Mouse (Mus musculus) CH12.LX (cell line): ENCODE results near the gene Trim47. TPM values are rescaled to one million over a fixed set of nuclear protein-coding genes. Genes with fewer than 3 reads are reported as not detected.

Experiments used
- DNase-seq: peaks from one replicate; pipeline ENCODE4 v3.0.0-alpha.2; 2013; ENCODE audit errors: extremely low read depth
- H3K27ac ChIP-seq: 2 replicates; pipeline ENCODE4 v1.5.1; 2012; ENCODE audit warnings: low read depth, mild to moderate bottlenecking, control low read depth, moderate library complexity; ENCODE audit not compliant: insufficient read depth
- H3K27me3 ChIP-seq: replicated peaks from 2 replicates; pipeline ENCODE3; 2012; ENCODE audit warnings: inconsistent platforms
- H3K36me3 ChIP-seq, 2 experiments: replicated peaks in 1 of 2; 2 replicates each; pipeline versions ENCODE3 to v1.6.1; 2012; ENCODE audit warnings: inconsistent platforms in 1 of 2, low read length in 1 of 2, mild to moderate bottlenecking in 1 of 2, mixed read lengths in 1 of 2, moderate library complexity in 1 of 2; ENCODE audit not compliant: control insufficient read depth in 1 of 2, insufficient read depth in 1 of 2
- H3K4me1 ChIP-seq, 2 experiments: 2 replicates each; pipeline ENCODE4 v1.6.1; 2012; ENCODE audit warnings: inconsistent platforms in 1 of 2, moderate library complexity in 1 of 2; ENCODE audit not compliant: insufficient read depth in 2 of 2, control insufficient read depth in 1 of 2
- H3K4me2 ChIP-seq: 2 replicates; pipeline ENCODE4 v1.6.1; 2012; ENCODE audit warnings: low read depth, mild to moderate bottlenecking, control low read depth; ENCODE audit not compliant: poor library complexity, insufficient read depth, severe bottlenecking
- H3K4me3 ChIP-seq, 3 experiments: fragments of 150-350 bp in 1 of 3; sonication (generic) in 1 of 3; replicated peaks in 1 of 3; 2 replicates each; pipeline versions ENCODE3 to v1.5.1; 2011 to 2012; ENCODE audit warnings: low read depth in 2 of 3, low read length in 2 of 3, mild to moderate bottlenecking in 2 of 3, moderate library complexity in 2 of 3, control low read depth in 1 of 3, improper control_type of control experiment in 1 of 3, inconsistent platforms in 1 of 3, mixed read lengths in 1 of 3; ENCODE audit not compliant: poor library complexity in 1 of 3
- H3K79me2 ChIP-seq: replicated peaks from 2 replicates; pipeline ENCODE4 v1.6.1; 2012; ENCODE audit warnings: mild to moderate bottlenecking, moderate library complexity; ENCODE audit not compliant: control insufficient read depth, poor library complexity, insufficient read depth, severe bottlenecking; ENCODE audit errors: extremely low read depth
- H3K9ac ChIP-seq: 2 replicates; pipeline ENCODE4 v1.6.1; 2012; ENCODE audit warnings: low read depth, mild to moderate bottlenecking, control low read depth, moderate library complexity; ENCODE audit not compliant: insufficient read depth
- H3K9me3 ChIP-seq: replicated peaks from 2 replicates; pipeline ENCODE3; 2012; ENCODE audit warnings: low read length, inconsistent platforms, mixed read lengths
- CTCF ChIP-seq, 2 experiments: IDR thresholded peaks in 1 of 2; conservative IDR thresholded peaks in 1 of 2; 2 replicates each; pipeline ENCODE4 v1.5.1; 2011 to 2012; ENCODE audit warnings: low read depth in 2 of 2, low read length in 2 of 2, improper control_type of control experiment in 1 of 2, inconsistent platforms in 1 of 2, mild to moderate bottlenecking in 1 of 2, moderate library complexity in 1 of 2
- E2F4 ChIP-seq: IDR thresholded peaks from 2 replicates; pipeline ENCODE4 v1.6.1; 2011; ENCODE audit warnings: low read depth, low read length, improper control_type of control experiment; ENCODE audit not compliant: insufficient replicate concordance
- ELF1 ChIP-seq: IDR thresholded peaks from 2 replicates; pipeline ENCODE4 v1.6.1; 2014; ENCODE audit warnings: low read depth, mild to moderate bottlenecking, inconsistent platforms, low read length, improper control_type of control experiment
- ETS1 ChIP-seq: conservative IDR thresholded peaks from 2 replicates; pipeline ENCODE4 v1.6.1; 2012; ENCODE audit warnings: low read depth, mild to moderate bottlenecking, inconsistent platforms, low read length, improper control_type of control experiment, moderate library complexity
- HCFC1 ChIP-seq: IDR thresholded peaks from 2 replicates; pipeline ENCODE4 v1.6.1; 2012; ENCODE audit warnings: low read depth, mild to moderate bottlenecking, inconsistent platforms, low read length, improper control_type of control experiment
- MAFK ChIP-seq: IDR thresholded peaks from 2 replicates; pipeline ENCODE4 v1.6.1; 2011; ENCODE audit warnings: low read length, improper control_type of control experiment; ENCODE audit not compliant: insufficient replicate concordance
- MAX ChIP-seq: IDR thresholded peaks from 2 replicates; pipeline ENCODE4 v1.6.1; 2011; ENCODE audit warnings: low read length, improper control_type of control experiment
- MAZ ChIP-seq: IDR thresholded peaks from 2 replicates; pipeline ENCODE4 v1.6.1; 2012; ENCODE audit warnings: low read depth, mild to moderate bottlenecking, inconsistent platforms, low read length, improper control_type of control experiment, moderate library complexity
- MYC ChIP-seq: IDR thresholded peaks from 2 replicates; pipeline ENCODE4 v1.6.1; 2011; ENCODE audit warnings: low read depth, mild to moderate bottlenecking, improper control_type of control experiment, low read length
- NELFE ChIP-seq: IDR thresholded peaks from 2 replicates; pipeline ENCODE4 v1.6.1; 2011; ENCODE audit warnings: low read depth, low read length, improper control_type of control experiment
- RAD21 ChIP-seq: IDR thresholded peaks from 2 replicates; pipeline ENCODE4 v1.6.1; 2011; ENCODE audit warnings: low read depth, mild to moderate bottlenecking, low read length, improper control_type of control experiment, moderate library complexity
- TCF12 ChIP-seq: IDR thresholded peaks from 2 replicates; pipeline ENCODE4 v1.6.1; 2014; ENCODE audit warnings: low read depth, mild to moderate bottlenecking, inconsistent platforms, low read length, improper control_type of control experiment
- UBTF ChIP-seq: IDR thresholded peaks from 2 replicates; pipeline ENCODE4 v1.6.1; 2012; ENCODE audit warnings: low read depth, mild to moderate bottlenecking, inconsistent platforms, low read length, improper control_type of control experiment, moderate library complexity
- USF1 ChIP-seq: IDR thresholded peaks from 2 replicates; pipeline ENCODE4 v1.6.1; 2014; ENCODE audit warnings: low read depth, mild to moderate bottlenecking, inconsistent platforms, low read length, improper control_type of control experiment
- ZC3H11A ChIP-seq: IDR thresholded peaks from 2 replicates; pipeline ENCODE4 v1.6.1; 2012; ENCODE audit warnings: low read depth, mild to moderate bottlenecking, inconsistent platforms, low read length, improper control_type of control experiment
- ZNF384 ChIP-seq: IDR thresholded peaks from 2 replicates; pipeline ENCODE4 v1.6.1; 2012; ENCODE audit warnings: low read depth, low read length, improper control_type of control experiment, inconsistent platforms
- dilution Hi-C: fragments of 300-500 bp; cut with MboI; formaldehyde crosslinking; loops from 2 replicates; pipeline ENCODE4 v1.14.3; 2020; ENCODE audit warnings: low sequenced_read_pairs; ENCODE audit not compliant: extremely low pct_unique_long_range_greater_than_20kb, extremely low pct_ligation_motif_present
- in situ Hi-C: fragments of 300-500 bp; cut with MboI; formaldehyde crosslinking; loops from 3 replicates; pipeline ENCODE4 v1.14.3; 2019; ENCODE audit warnings: low sequenced_read_pairs, low pct_ligation_motif_present, low pct_unique_long_range_greater_than_20kb, mixed read lengths
- polyA plus RNA-seq: library from polyadenylated mRNA; unstranded; fragments of >175 nt; gene quantifications from 2 replicates; pipeline ENCODE4 v1.2.1, GENCODE M21; 2012; ENCODE audit warnings: low read depth; ENCODE audit not compliant: insufficient read length
- total RNA-seq, 2 experiments: library from RNA; depleted of rRNA; stranded (reverse); fragments of 300-350 nt in 1 of 2; fragments of >200 nt in 1 of 2; gene quantifications; 2 replicates each; pipeline ENCODE4 v1.2.3; 2012 to 2014

Trim47 gene
- total and polyA plus RNA-seq, 3 experiments = 0.21 to 0.38 TPM; not detected in 1

- H3K4me3 ChIP-seq = no peak overlapping the region
- in situ Hi-C loops (loop anchor here (5.0 kb wide), 1 partner anchor 43 kb away; the partner anchor contains the start of gene Trim65), dilution Hi-C loops (no loop called here)
- peaks cover 3 to 35% of the 10 kb centered on the region in 2 experiments for H3K4me1 ChIP-seq
- no peak overlapping the region for H3K9ac ChIP-seq
- peaks cover 3 to 19% of the 10 kb centered on the region in 2 experiments for H3K36me3 ChIP-seq
- no peak overlapping the region for H3K27ac ChIP-seq
- no peaks in the 10 kb centered on the region for H3K9me3 ChIP-seq
- DNase-seq = no peak
- H3K79me2 ChIP-seq = peaks cover 16% of the 10 kb centered on the region
- H3K4me2 ChIP-seq = no peak overlapping the region
- TF ChIP-seq ZC3H11A = no peak
- TF ChIP-seq CTCF (conservative IDR thresholded peaks at IDR 0.05 in 1 of 2, IDR thresholded peaks at IDR 0.05 in 1 of 2; ENCODE audit: low read depth in 2 of 2, low read length in 2 of 2) = peak in 1 of 2 experiments; percentile 49; a peak in 2 of 4 replicates
- no peaks in the 10 kb centered on the region for H3K27me3 ChIP-seq
These were observed 38.1 kb downstream of the Trim47 start for GRCm38 (mm10) chr11:116088741-116089394.

GRCm38 (mm10) chr11:116088188-116088587, 38.8 kb downstream of the Trim47 start:
- Histone ChIP-seq H3K9me3 (no peaks in the 10 kb centered on the region), H3K27me3 (no peaks in the 10 kb centered on the region), H3K79me2 (peaks cover 16% of the 10 kb centered on the region), H3K4me1 (peaks cover 3 to 35% of the 10 kb centered on the region in 2 experiments), H3K36me3 (peaks cover 10 to 26% of the 10 kb centered on the region in 2 experiments), H3K4me2 (peak overlapping the region; percentile 86), H3K4me3 (peak overlapping the region in 2 of 3 experiments; percentile 63 to 96), H3K27ac (no peak overlapping the region), H3K9ac (peak overlapping the region; percentile 58; the same call in 1 of the 2 replicates)
- in situ Hi-C loops = loop anchor here (5.0 kb wide), 1 partner anchor 44 kb away; the partner anchor contains the start of gene Trim65
- dilution Hi-C loops = no loop called here
- no peak for DNase-seq
- TF ChIP-seq ETS1 = no peak
- TF ChIP-seq HCFC1 = no peak
- TF ChIP-seq USF1 = no peak
- TF ChIP-seq ZNF384 = no peak
- no peak for TF ChIP-seq ELF1
- TF ChIP-seq NELFE = no peak
- no peak for TF ChIP-seq TCF12
- TF ChIP-seq MAX = no peak
- TF ChIP-seq RAD21 = no peak
- TF ChIP-seq MAFK = no peak
- no peak for TF ChIP-seq MYC
- TF ChIP-seq E2F4 = no peak
- no peak for TF ChIP-seq MAZ
- no peak for TF ChIP-seq UBTF
